Mouse (Mus musculus) urinary bladder, postnatal 14 days (tissue): Measurements from ENCODE around the gene Eif3a.

Source experiments
- DNase-seq: peaks from one replicate; pipeline ENCODE4 v3.0.0; 2021; ENCODE audit warnings: low spot score

The Eif3a gene

GRCm38 (mm10) chr19:60758896-60759835 lies 31.3 kb downstream of the Eif3a start:
- DNase-seq = no peak

- no peak for DNase-seq
Measured at GRCm38 (mm10) chr19:60757099-60757785, 33.2 kb downstream of the Eif3a start.

GRCm38 (mm10) chr19:60756192-60757098 lies 34.0 kb downstream of the Eif3a start:
- DNase-seq = peak; percentile 43

- DNase-seq = peak; percentile 89
Measured at GRCm38 (mm10) chr19:60755438-60756191, 34.8 kb downstream of the Eif3a start, which contains the start of gene Nanos1. TSS of gene Nanos1 (plus strand) at chr19:60755987.

GRCm38 (mm10) chr19:60747801-60748200 lies 42.7 kb downstream of the Eif3a start:
- DNase-seq = no peak

- DNase-seq = no peak
Measured at GRCm38 (mm10) chr19:60743767-60744547, 46.5 kb downstream of the Eif3a start.

- no peak for DNase-seq
Measured at GRCm38 (mm10) chr19:60740560-60740959, 49.9 kb downstream of the Eif3a start.

GRCm38 (mm10) chr19:60731966-60732365 lies 58.5 kb downstream of the Eif3a start:
- no peak for DNase-seq

- no peak for DNase-seq
Measured at GRCm38 (mm10) chr19:60731299-60731698, 59.2 kb downstream of the Eif3a start.

GRCm38 (mm10) chr19:60730281-60730852 lies 60.1 kb downstream of the Eif3a start:
- DNase-seq = peak; percentile 18

GRCm38 (mm10) chr19:60716381-60716780 lies 74.1 kb downstream of the Eif3a start:
- no peak for DNase-seq

- no peak for DNase-seq
Measured at GRCm38 (mm10) chr19:60712577-60712976, 77.9 kb downstream of the Eif3a start.
